Mouse (Mus musculus) liver, embryonic 14.5 days (tissue): ENCODE results near the gene Sepsecs. TPM values are rescaled to one million over a fixed set of nuclear protein-coding genes. Genes with fewer than 3 reads are reported as not detected.
A peak's percentile ranks its signal among the peaks of the same experiment; 100 is the strongest.

Experiments used
- ATAC-seq: fragments of 200-750 bp; cut with Nextera tagmentation; 2 replicates; pipeline ENCODE4 v1.8.0; 2017; ENCODE audit warnings: moderate number of reproducible peaks, mild to moderate bottlenecking, moderate library complexity; ENCODE audit not compliant: insufficient read depth
- DNase-seq, 3 experiments: peaks; one replicate each; pipeline ENCODE4 v3.0.0-alpha.2; 2012 to 2013; ENCODE audit warnings: low read depth in 3 of 3, low spot score in 3 of 3
- H3K27ac ChIP-seq: fragments of 300-500 bp; sonication (generic); 2 replicates; pipeline ENCODE4 v1.5.1; 2014; ENCODE audit warnings: moderate library complexity, mild to moderate bottlenecking, control low read depth, inconsistent platforms
- H3K27me3 ChIP-seq: fragments of 300-500 bp; sonication (generic); 2 replicates; pipeline ENCODE4 v1.6.1; 2014; ENCODE audit warnings: mild to moderate bottlenecking, low read length, moderate library complexity; ENCODE audit not compliant: control insufficient read depth, insufficient read depth
- H3K36me3 ChIP-seq: fragments of 300-500 bp; sonication (generic); replicated peaks from 2 replicates; pipeline ENCODE4 v1.6.1; 2014; ENCODE audit warnings: low read depth; ENCODE audit not compliant: control insufficient read depth, insufficient read depth
- H3K4me1 ChIP-seq, 2 experiments: fragments of 200-500 bp in 1 of 2; fragments of 300-500 bp in 1 of 2; sonication (generic) in 1 of 2; replicated peaks; 2 replicates each; pipeline ENCODE4 v1.6.1; 2012 to 2014; ENCODE audit warnings: antibody characterized with exemption in 1 of 2, inconsistent platforms in 1 of 2, low read length in 1 of 2; ENCODE audit not compliant: control insufficient read depth in 2 of 2, insufficient read depth in 2 of 2
- H3K4me2 ChIP-seq: fragments of 300-500 bp; sonication (generic); 2 replicates; pipeline ENCODE4 v1.6.1; 2014; ENCODE audit warnings: low read depth, mild to moderate bottlenecking, control low read depth, moderate library complexity
- H3K4me3 ChIP-seq, 2 experiments: fragments of 200-500 bp in 1 of 2; fragments of 300-500 bp in 1 of 2; sonication (generic) in 1 of 2; 2 replicates each; pipeline ENCODE4 v1.5.1; 2012 to 2014; ENCODE audit warnings: low read depth in 2 of 2, low read length in 2 of 2, mild to moderate bottlenecking in 2 of 2, control low read depth in 1 of 2, inconsistent platforms in 1 of 2, moderate library complexity in 1 of 2; ENCODE audit not compliant: insufficient read depth in 1 of 2
- H3K9ac ChIP-seq: fragments of 300-500 bp; sonication (generic); replicated peaks from 2 replicates; pipeline ENCODE4 v1.6.1; 2014; ENCODE audit warnings: mild to moderate bottlenecking, control low read depth, moderate library complexity
- H3K9me3 ChIP-seq: fragments of 300-500 bp; sonication (generic); 2 replicates; pipeline ENCODE4 v1.6.1; 2016; ENCODE audit warnings: low read length, mixed read lengths; ENCODE audit not compliant: control insufficient read depth
- CTCF ChIP-seq: IDR thresholded peaks from 2 replicates; pipeline ENCODE4 v1.5.1; 2016; ENCODE audit warnings: antibody characterized with exemption, low read depth, control low read depth
- EP300 ChIP-seq: IDR thresholded peaks from 2 replicates; pipeline ENCODE4 v1.6.1; 2016; ENCODE audit warnings: antibody characterized with exemption, low read depth
- WGBS: fragments of 180-500 bp; shearing (Covaris S2); extraction: QIAGEN DNeasy Blood & Tissue Kit; methylation state at CpG from one replicate; pipeline ENCODE4 v1.1.7; 2014; ENCODE audit not compliant: insufficient replicate concordance; 5-methylcytosine and 5-hydroxymethylcytosine counted together
- polyA plus RNA-seq, 2 experiments: library from polyadenylated mRNA; depleted of rRNA in 1 of 2; stranded (reverse) in 1 of 2; unstranded in 1 of 2; fragments of >200 nt; fragmentation: Nextera tagmentation in 1 of 2; extraction: Ambion mirVana in 1 of 2; gene quantifications; 2 replicates each; pipeline versions ENCODE4 v1.2.1 to v1.2.3; 2012 to 2014

The Sepsecs gene
- polyA plus RNA-seq, 2 experiments: 6.0 to 6.4 TPM

DNA sequence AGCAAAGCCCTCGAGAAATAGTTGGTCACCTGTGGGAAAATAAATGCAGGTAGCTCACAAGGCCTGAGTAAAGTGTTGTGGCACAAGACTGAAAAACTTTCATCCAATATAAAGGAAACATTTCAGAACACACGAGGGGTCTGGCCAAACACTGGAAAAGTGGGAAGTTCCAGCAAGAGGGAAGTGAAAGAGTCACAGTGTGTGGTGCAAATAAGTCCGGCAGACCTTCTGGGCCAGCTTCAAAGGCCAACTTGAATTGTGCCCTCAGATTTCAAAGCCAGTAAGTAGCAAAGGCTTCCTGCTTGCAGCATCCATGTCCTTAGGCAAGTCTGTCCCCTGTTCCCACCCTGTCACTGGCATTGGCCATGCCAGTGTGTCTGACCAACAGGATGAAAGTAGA is 7.6 kb upstream of the Sepsecs start:
- no peak overlapping the region for H3K27ac ChIP-seq
- H3K9me3 ChIP-seq: no peaks in the 10 kb centered on the region
- ATAC-seq (no peak), DNase-seq (no peak)
- H3K4me2 ChIP-seq: no peak overlapping the region
- no peak overlapping the region for H3K9ac ChIP-seq
- whole genome bisulfite sequencing: 36% methylated on average over 3 of the region's 3 CpGs
- H3K4me1 ChIP-seq: peaks cover 0 to 4% of the 10 kb centered on the region in 2 experiments; a peak in 2 of 4 replicates
- no peaks in the 10 kb centered on the region for H3K36me3 ChIP-seq
- peaks cover 3% of the 10 kb centered on the region; the same call in 1 of the 2 replicates for H3K27me3 ChIP-seq
- TF ChIP-seq CTCF (no peak), EP300 (no peak)
- no peak overlapping the region for H3K4me3 ChIP-seq

DNA sequence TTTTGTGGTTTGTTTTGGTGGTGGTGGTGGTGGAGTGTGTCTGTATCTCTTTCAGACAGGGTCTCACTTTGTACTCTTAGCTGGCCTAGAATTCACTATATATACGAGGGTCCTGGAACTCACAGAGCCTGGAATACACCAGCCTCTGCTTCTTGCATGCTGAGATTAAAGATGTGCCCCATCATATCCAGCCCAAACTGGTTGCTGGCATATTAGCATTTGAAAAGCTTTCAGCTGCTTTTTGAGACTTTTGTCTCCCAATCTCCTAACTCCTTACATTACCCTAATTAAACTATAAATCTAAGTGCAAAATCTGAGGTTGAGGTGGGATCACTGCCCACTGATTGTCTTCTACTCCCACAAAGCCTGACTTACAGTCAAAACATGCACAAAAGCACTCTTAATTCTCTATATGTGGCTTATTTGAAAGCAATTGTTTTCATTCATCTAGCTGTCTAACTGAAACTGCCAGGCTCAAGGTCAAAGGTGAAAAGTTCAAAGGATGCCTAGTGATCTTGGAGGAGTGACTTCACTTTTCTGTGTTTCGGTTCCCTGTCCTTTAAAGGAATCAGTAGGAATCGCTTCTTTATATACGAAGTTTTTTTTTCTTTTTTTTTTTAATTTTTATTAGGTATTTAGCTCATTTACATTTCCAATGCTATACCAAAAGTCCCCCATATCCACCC is 5.0 kb upstream of the Sepsecs start:
- TF ChIP-seq CTCF (no peak), EP300 (no peak)
- H3K27ac ChIP-seq: no peak overlapping the region
- no peak overlapping the region for H3K9ac ChIP-seq
- WGBS: 64% methylated on average over 4 of the region's 4 CpGs
- ATAC-seq (no peak), DNase-seq (no peak)
- H3K9me3 ChIP-seq: no peaks in the 10 kb centered on the region
- H3K4me1 ChIP-seq: 0 out of 4 replicates have a peak, but pooled peaks cover 0 to 2% of the 10 kb centered on the region in 2 experiments
- H3K36me3 ChIP-seq: no peaks in the 10 kb centered on the region
- H3K4me2 ChIP-seq: no peak overlapping the region
- H3K4me3 ChIP-seq: no peak overlapping the region
- H3K27me3 ChIP-seq: peaks cover 3% of the 10 kb centered on the region; the same call in 1 of the 2 replicates

DNA sequence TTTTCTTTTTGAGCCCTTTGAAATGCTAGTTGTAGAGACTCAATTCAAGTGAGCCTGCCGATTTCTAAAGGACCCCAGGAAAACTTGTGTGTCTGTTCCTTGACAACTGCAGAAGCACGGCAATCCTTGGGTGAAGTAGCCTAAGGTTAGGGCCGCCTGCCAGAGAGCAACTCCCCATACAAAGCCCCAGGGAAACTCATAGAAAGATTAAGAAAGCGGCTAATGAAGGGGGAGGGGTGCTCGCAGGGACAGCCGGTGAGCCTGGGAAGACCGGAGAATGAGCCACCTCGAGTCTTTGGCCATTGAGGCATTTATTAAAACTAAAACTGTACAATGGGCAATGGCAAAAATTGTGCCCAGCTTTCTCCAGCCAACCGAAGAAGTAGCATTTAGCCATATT is 3.8 kb upstream of the Sepsecs start:
- TF ChIP-seq EP300 (no peak), CTCF (no peak)
- Histone ChIP-seq H3K9me3 (no peaks in the 10 kb centered on the region), H3K9ac (no peak overlapping the region), H3K36me3 (no peaks in the 10 kb centered on the region), H3K27me3 (peaks cover 3% of the 10 kb centered on the region; the same call in 1 of the 2 replicates), H3K27ac (no peak overlapping the region), H3K4me3 (no peak overlapping the region), H3K4me2 (no peak overlapping the region), H3K4me1 (peaks cover 2 to 5% of the 10 kb centered on the region in 2 experiments; a peak in 2 of 4 replicates)
- no peak for DNase-seq
- 42% methylated on average over 9 of the region's 9 CpGs for WGBS
- no peak for ATAC-seq

DNA sequence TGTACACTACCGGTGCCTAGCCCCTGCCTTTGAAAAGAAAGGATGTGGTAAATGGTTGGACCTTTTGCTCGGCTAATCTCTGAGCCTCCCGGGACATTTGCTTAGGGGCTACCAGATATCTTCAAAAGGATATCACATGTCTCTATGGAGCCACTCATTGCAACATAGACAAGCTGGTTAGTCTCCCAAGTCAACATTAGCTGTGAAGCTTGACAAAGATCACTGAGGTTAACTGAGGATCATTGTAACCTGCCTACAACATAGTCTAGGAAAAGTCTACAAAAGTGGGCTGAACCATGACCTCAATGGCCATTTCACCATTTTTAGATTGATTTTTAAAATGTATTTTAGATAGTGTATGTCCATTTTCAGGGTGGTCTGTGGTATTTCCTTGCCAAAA is 1.2 kb upstream of the Sepsecs start:
- Histone ChIP-seq H3K4me1 (peaks cover 8 to 11% of the 10 kb centered on the region in 2 experiments), H3K27ac (no peak overlapping the region), H3K4me3 (no peak overlapping the region), H3K27me3 (peaks cover 3% of the 10 kb centered on the region; the same call in 1 of the 2 replicates), H3K9me3 (no peaks in the 10 kb centered on the region), H3K9ac (no peak overlapping the region), H3K36me3 (peaks cover 1% of the 10 kb centered on the region; the same call in 1 of the 2 replicates), H3K4me2 (no peak overlapping the region)
- DNase-seq (peak in 1 of 3 experiments; percentile 7), ATAC-seq (no peak)
- WGBS: 58% methylated on average over 3 of the region's 3 CpGs
- no peak for TF ChIP-seq CTCF
- no peak for TF ChIP-seq EP300

DNA sequence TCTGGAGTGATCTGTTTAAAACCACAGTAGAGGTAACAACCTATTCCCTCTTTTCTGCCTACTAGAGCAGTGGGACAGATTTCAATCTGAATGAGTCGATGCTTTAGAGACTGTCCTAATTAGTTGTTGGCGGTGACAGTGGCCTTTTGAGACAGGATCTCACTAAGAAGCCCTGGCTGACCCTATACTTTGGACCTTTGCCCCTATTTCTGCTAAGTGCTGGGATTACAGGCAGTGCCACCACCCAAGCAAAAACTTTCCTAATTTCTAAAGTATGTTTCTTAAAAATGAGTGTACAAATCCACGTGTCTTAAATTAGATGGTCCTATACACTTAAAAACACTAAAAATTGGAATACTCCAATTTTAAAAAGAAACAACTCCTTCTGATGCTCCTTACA is 2.7 kb downstream of the Sepsecs start:
- 81% methylated on average over 3 of the region's 3 CpGs for WGBS
- no peak for ATAC-seq

More for the DNA sequence above, 2.7 kb downstream of the Sepsecs start:
- H3K4me3 ChIP-seq: no peak overlapping the region
- peaks cover 8 to 11% of the 10 kb centered on the region in 2 experiments for H3K4me1 ChIP-seq
- H3K4me2 ChIP-seq: no peak overlapping the region
- H3K36me3 ChIP-seq: peaks cover 19% of the 10 kb centered on the region
- no peaks in the 10 kb centered on the region for H3K27me3 ChIP-seq
- no peak overlapping the region for H3K27ac ChIP-seq
- H3K9me3 ChIP-seq: no peaks in the 10 kb centered on the region
- DNase-seq: no peak
- no peak overlapping the region for H3K9ac ChIP-seq
- TF ChIP-seq CTCF (no peak), EP300 (no peak)
